Mouse (Mus musculus): Measurements from ENCODE around the gene Dctn2. TPM values are rescaled to one million over a fixed set of nuclear protein-coding genes. Genes with fewer than 3 reads are reported as not detected.

The Dctn2 gene
- polyA plus RNA-seq, 1 experiment, result 250 TPM

DNA sequence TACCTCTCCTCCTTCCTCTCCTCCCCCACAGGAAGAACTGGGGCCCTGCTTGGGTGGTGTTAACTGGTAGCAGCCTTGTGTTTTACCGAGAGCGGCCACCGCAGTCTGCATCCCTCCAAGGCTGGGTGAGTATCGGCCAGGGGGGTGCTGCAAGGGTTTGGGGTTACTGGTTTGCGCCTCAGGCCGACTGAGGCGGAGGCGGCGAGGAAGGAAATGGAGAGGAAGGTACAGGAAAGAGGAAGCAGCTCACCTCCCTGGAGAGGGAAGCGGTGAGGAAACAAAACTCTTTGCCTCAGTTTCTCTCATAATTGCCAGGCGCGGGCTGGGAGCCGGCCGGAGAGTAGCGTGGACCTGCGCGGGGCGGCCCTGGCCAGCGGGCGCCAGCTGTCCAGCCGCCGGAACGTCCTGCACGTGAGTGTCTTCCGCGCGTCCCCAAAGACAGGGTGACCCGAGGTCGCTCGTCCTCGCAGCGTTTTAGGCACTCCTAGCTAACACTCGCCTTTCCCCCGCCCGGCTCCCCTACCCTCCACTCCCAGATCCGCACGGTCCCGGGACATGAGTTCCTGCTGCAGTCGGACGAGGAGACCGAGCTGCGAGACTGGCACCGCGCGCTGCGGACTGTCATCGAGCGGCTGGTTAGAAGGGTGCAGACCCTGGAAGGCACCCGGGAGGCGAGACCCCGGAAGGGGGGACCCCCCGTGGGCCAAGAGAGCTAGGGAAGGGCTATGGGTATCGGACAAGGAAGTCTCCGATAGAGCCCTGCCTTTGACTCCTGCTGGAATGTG is 60.0 kb downstream of the Dctn2 start:
- peaks cover 42% of the 10 kb centered on the region for H3K27me3 ChIP-seq (ENCODE audit: control insufficient read depth, insufficient read depth, insufficient read length)
- H3K79me2 ChIP-seq (ENCODE audit: control insufficient read depth, insufficient read depth), result no peaks in the 10 kb centered on the region
- H3K4me2 ChIP-seq (ENCODE audit: low read depth), result no peak overlapping the region
- no peak for TF ChIP-seq USF1 (IDR thresholded peaks at IDR 0.05; ENCODE audit: low read depth)
- TF ChIP-seq POLR2AphosphoS2 (IDR thresholded peaks at IDR 0.05; ENCODE audit: insufficient read length, low read depth), result no peak
- no peak for TF ChIP-seq MYOD1 (IDR thresholded peaks at IDR 0.05; ENCODE audit: control insufficient read depth in 1 of 3, insufficient read length in 2 of 3, low read depth in 2 of 3)
- TF ChIP-seq TCF12 (IDR thresholded peaks at IDR 0.05; ENCODE audit: insufficient read depth, poor library complexity, severe bottlenecking), result no peak
- no peak for TF ChIP-seq MYOG (IDR thresholded peaks at IDR 0.05; ENCODE audit: control insufficient read depth in 1 of 3, insufficient read depth in 1 of 3, insufficient read length in 2 of 3, low read depth in 2 of 3)
- TF ChIP-seq MAX (IDR thresholded peaks at IDR 0.05; ENCODE audit: low read depth), result no peak
- TF ChIP-seq SRF (IDR thresholded peaks at IDR 0.05; ENCODE audit: control insufficient read depth, insufficient read length, low read depth), result no peak
- TF ChIP-seq E2F4 (IDR thresholded peaks at IDR 0.05; ENCODE audit: insufficient read depth), result no peak
- TF ChIP-seq POLR2A (IDR thresholded peaks at IDR 0.05; ENCODE audit: insufficient read length, low read depth), result no peak
- no peak for TF ChIP-seq CEBPB (IDR thresholded peaks at IDR 0.05; ENCODE audit: insufficient read depth, poor library complexity, severe bottlenecking)
- TF ChIP-seq REST (IDR thresholded peaks at IDR 0.05; ENCODE audit: insufficient read depth, insufficient read length), result no peak
- no peak for TF ChIP-seq TCF3 (IDR thresholded peaks at IDR 0.05; ENCODE audit: insufficient read length, low read depth)
- H3K36me3 ChIP-seq (ENCODE audit: control insufficient read depth, insufficient read depth), result no peaks in the 10 kb centered on the region
- H3K4me3 ChIP-seq, result no peak overlapping the region
- no peak overlapping the region for H3ac ChIP-seq (ENCODE audit: control insufficient read depth, insufficient read length)

- Histone ChIP-seq H3K36me3 (ENCODE audit: control insufficient read depth, insufficient read depth) (no peaks in the 10 kb centered on the region), H3K27me3 (ENCODE audit: control insufficient read depth, insufficient read depth, insufficient read length) (peaks cover 35% of the 10 kb centered on the region), H3K4me3 (no peak overlapping the region), H3ac (ENCODE audit: control insufficient read depth, insufficient read length) (no peak overlapping the region), H3K79me2 (ENCODE audit: control insufficient read depth, insufficient read depth) (no peaks in the 10 kb centered on the region), H3K4me2 (ENCODE audit: low read depth) (no peak overlapping the region)
- TF ChIP-seq MYOD1 (IDR thresholded peaks at IDR 0.05; ENCODE audit: control insufficient read depth in 1 of 3, insufficient read length in 2 of 3, low read depth in 2 of 3), result no peak
Observed at GRCm38 (mm10) chr10:127326828-127327227, 60.7 kb downstream of the Dctn2 start.

- no peak overlapping the region for H3K4me2 ChIP-seq (ENCODE audit: low read depth)
- TF ChIP-seq MYOG (IDR thresholded peaks at IDR 0.05; ENCODE audit: control insufficient read depth in 1 of 3, insufficient read depth in 1 of 3, insufficient read length in 2 of 3, low read depth in 2 of 3), result no peak
- TF ChIP-seq TCF12 (IDR thresholded peaks at IDR 0.05; ENCODE audit: insufficient read depth, poor library complexity, severe bottlenecking), result no peak
- TF ChIP-seq MYOD1 (IDR thresholded peaks at IDR 0.05; ENCODE audit: control insufficient read depth in 1 of 3, insufficient read length in 2 of 3, low read depth in 2 of 3), result no peak
- no peak for TF ChIP-seq MAX (IDR thresholded peaks at IDR 0.05; ENCODE audit: low read depth)
- TF ChIP-seq E2F4 (IDR thresholded peaks at IDR 0.05; ENCODE audit: insufficient read depth), result no peak
- TF ChIP-seq TCF3 (IDR thresholded peaks at IDR 0.05; ENCODE audit: insufficient read length, low read depth), result no peak
- no peak for TF ChIP-seq CEBPB (IDR thresholded peaks at IDR 0.05; ENCODE audit: insufficient read depth, poor library complexity, severe bottlenecking)
- TF ChIP-seq SRF (IDR thresholded peaks at IDR 0.05; ENCODE audit: control insufficient read depth, insufficient read length, low read depth), result no peak
- no peak for TF ChIP-seq USF1 (IDR thresholded peaks at IDR 0.05; ENCODE audit: low read depth)
- TF ChIP-seq POLR2A (IDR thresholded peaks at IDR 0.05; ENCODE audit: insufficient read length, low read depth), result no peak
- no peak for TF ChIP-seq REST (IDR thresholded peaks at IDR 0.05; ENCODE audit: insufficient read depth, insufficient read length)
- no peaks in the 10 kb centered on the region for H3K36me3 ChIP-seq (ENCODE audit: control insufficient read depth, insufficient read depth)
- peaks cover 28% of the 10 kb centered on the region for H3K27me3 ChIP-seq (ENCODE audit: control insufficient read depth, insufficient read depth, insufficient read length)
- no peak overlapping the region for H3ac ChIP-seq (ENCODE audit: control insufficient read depth, insufficient read length)
- H3K4me3 ChIP-seq, result no peak overlapping the region
- no peaks in the 10 kb centered on the region for H3K79me2 ChIP-seq (ENCODE audit: control insufficient read depth, insufficient read depth)
Observed at GRCm38 (mm10) chr10:127327461-127328145, 61.4 kb downstream of the Dctn2 start.

- H3K4me2 ChIP-seq (ENCODE audit: low read depth), result no peak overlapping the region
- H3K4me3 ChIP-seq, result no peak overlapping the region
- no peak overlapping the region for H3ac ChIP-seq (ENCODE audit: control insufficient read depth, insufficient read length)
- TF ChIP-seq POLR2AphosphoS2 (IDR thresholded peaks at IDR 0.05; ENCODE audit: insufficient read length, low read depth) (no peak), SRF (IDR thresholded peaks at IDR 0.05; ENCODE audit: control insufficient read depth, insufficient read length, low read depth) (no peak), MAX (IDR thresholded peaks at IDR 0.05; ENCODE audit: low read depth) (no peak), REST (IDR thresholded peaks at IDR 0.05; ENCODE audit: insufficient read depth, insufficient read length) (no peak), TCF3 (IDR thresholded peaks at IDR 0.05; ENCODE audit: insufficient read length, low read depth) (no peak), TCF12 (IDR thresholded peaks at IDR 0.05; ENCODE audit: insufficient read depth, poor library complexity, severe bottlenecking) (no peak), MYOG (IDR thresholded peaks at IDR 0.05; ENCODE audit: control insufficient read depth in 1 of 3, insufficient read depth in 1 of 3, insufficient read length in 2 of 3, low read depth in 2 of 3) (no peak), CEBPB (IDR thresholded peaks at IDR 0.05; ENCODE audit: insufficient read depth, poor library complexity, severe bottlenecking) (no peak), E2F4 (IDR thresholded peaks at IDR 0.05; ENCODE audit: insufficient read depth) (no peak), USF1 (IDR thresholded peaks at IDR 0.05; ENCODE audit: low read depth) (no peak), POLR2A (IDR thresholded peaks at IDR 0.05; ENCODE audit: insufficient read length, low read depth) (no peak)
- no peaks in the 10 kb centered on the region for H3K79me2 ChIP-seq (ENCODE audit: control insufficient read depth, insufficient read depth)
- no peaks in the 10 kb centered on the region for H3K36me3 ChIP-seq (ENCODE audit: control insufficient read depth, insufficient read depth)
- H3K27me3 ChIP-seq (ENCODE audit: control insufficient read depth, insufficient read depth, insufficient read length), result peaks cover 23% of the 10 kb centered on the region
Observed at GRCm38 (mm10) chr10:127330212-127330611, 64.0 kb downstream of the Dctn2 start.

Other genes starting within 250 kb of the Dctn2 start
- gene Tsfm, start 235.5 kb upstream of the Dctn2 start, polyA plus RNA-seq (2012; fragmentation: generic; extraction: Trizol), result 53.7 TPM
- 17.2 TPM for gene Mettl1, start 225.0 kb upstream of the Dctn2 start, polyA plus RNA-seq (2012; fragmentation: generic; extraction: Trizol)
- 0.11 TPM for gene Eef1akmt3, start 224.9 kb upstream of the Dctn2 start, polyA plus RNA-seq (2012; fragmentation: generic; extraction: Trizol)
- 0.56 TPM for gene Cyp27b1, start 218.1 kb upstream of the Dctn2 start, polyA plus RNA-seq (2012; fragmentation: generic; extraction: Trizol)
- 6.1 TPM for gene March9, start 206.2 kb upstream of the Dctn2 start, polyA plus RNA-seq (2012; fragmentation: generic; extraction: Trizol)
- gene Cdk4, start 202.8 kb upstream of the Dctn2 start, polyA plus RNA-seq (2012; fragmentation: generic; extraction: Trizol), result 276 TPM
- 139 TPM for gene Tspan31, start 196.1 kb upstream of the Dctn2 start, polyA plus RNA-seq (2012; fragmentation: generic; extraction: Trizol)
- 1.2 TPM for gene Agap2, start 191.1 kb upstream of the Dctn2 start, polyA plus RNA-seq (2012; fragmentation: generic; extraction: Trizol)
- 67.2 TPM for gene Os9, start 145.2 kb upstream of the Dctn2 start, polyA plus RNA-seq (2012; fragmentation: generic; extraction: Trizol)
- gene B4galnt1, start 101.1 kb upstream of the Dctn2 start, polyA plus RNA-seq (2012; fragmentation: generic; extraction: Trizol), result 12.4 TPM
- gene Slc26a10, start 85.7 kb upstream of the Dctn2 start, polyA plus RNA-seq (2012; fragmentation: generic; extraction: Trizol), result 1.3 TPM
- gene Arhgef25, start 76.3 kb upstream of the Dctn2 start, polyA plus RNA-seq (2012; fragmentation: generic; extraction: Trizol), result 25.3 TPM
- 42.4 TPM for gene Dtx3, start 70.6 kb upstream of the Dctn2 start, polyA plus RNA-seq (2012; fragmentation: generic; extraction: Trizol)
- 22.5 TPM for gene Pip4k2c, start 54.8 kb upstream of the Dctn2 start, polyA plus RNA-seq (2012; fragmentation: generic; extraction: Trizol)
- 0.14 TPM for gene Kif5a, start 3.0 kb upstream of the Dctn2 start, polyA plus RNA-seq (2012; fragmentation: generic; extraction: Trizol)
- gene Mbd6, start 22.6 kb downstream of the Dctn2 start, polyA plus RNA-seq (2012; fragmentation: generic; extraction: Trizol), result 24.7 TPM
- 280 TPM for gene Mars, start 45.4 kb downstream of the Dctn2 start, polyA plus RNA-seq (2012; fragmentation: generic; extraction: Trizol)
- gene Arhgap9, start 55.6 kb downstream of the Dctn2 start, polyA plus RNA-seq (2012; fragmentation: generic; extraction: Trizol), result 0.77 TPM
- gene Gli1, start 75.6 kb downstream of the Dctn2 start, polyA plus RNA-seq (2012; fragmentation: generic; extraction: Trizol), result 1.00 TPM
- 0.10 TPM for gene Inhbe, start 88.0 kb downstream of the Dctn2 start, polyA plus RNA-seq (2012; fragmentation: generic; extraction: Trizol)
- gene Inhbc, start 104.1 kb downstream of the Dctn2 start, polyA plus RNA-seq (2012; fragmentation: generic; extraction: Trizol), result not detected
- 63.4 TPM for gene R3hdm2, start 114.0 kb downstream of the Dctn2 start, polyA plus RNA-seq (2012; fragmentation: generic; extraction: Trizol)
- 125 TPM for gene Stac3, start 235.3 kb downstream of the Dctn2 start, polyA plus RNA-seq (2012; fragmentation: generic; extraction: Trizol)
- gene Ndufa4l2, start 248.6 kb downstream of the Dctn2 start, polyA plus RNA-seq (2012; fragmentation: generic; extraction: Trizol), result 2.9 TPM